Mouse (Mus musculus) CD4-positive, CD25-positive, alpha-beta regulatory T cell (primary cell): ENCODE measurements around the gene Appl1. TPM values are rescaled to one million over a fixed set of nuclear protein-coding genes. Genes with fewer than 3 reads are reported as not detected.

Experiments used
- polyA plus RNA-seq: library from polyadenylated mRNA; unstranded; fragments of 100-300 nt; shearing (Covaris generic); gene quantifications from one replicate; pipeline ENCODE4 v1.2.1, GENCODE M21; 2017

Gene Appl1
- 53.7 TPM for polyA plus RNA-seq

GRCm38 (mm10) chr14:26971106-26971789 is at the start of gene Appl1:
TSS of gene Appl1 (minus strand) at chr14:26971232.

GRCm38 (mm10) chr14:26994211-26994741 is 23.2 kb upstream of the Appl1 start, which contains the start of gene Hesx1:
TSS of gene Hesx1 (plus strand) at chr14:26994416.

GRCm38 (mm10) chr14:26894392-26894791 is 76.6 kb downstream of the Appl1 start, which contains the start of gene Asb14:
TSS of gene Asb14 (plus strand) at chr14:26894557.

Other genes with a start within 250 kb of the Appl1 start
- gene Asb14, start 76.7 kb downstream of the Appl1 start, polyA plus RNA-seq = 0.26 TPM
- 1.3 TPM for gene Hesx1, start 23.2 kb upstream of the Appl1 start, polyA plus RNA-seq
- gene Il17rd, start 67.7 kb upstream of the Appl1 start, polyA plus RNA-seq = 0.34 TPM
- 254 TPM for gene Arhgef3, start 143.7 kb upstream of the Appl1 start, polyA plus RNA-seq